Mouse (Mus musculus) C2C12 (cell line): ENCODE measurements around the gene Dnah3. TPM values are rescaled to one million over a fixed set of nuclear protein-coding genes. Genes with fewer than 3 reads are reported as not detected.

ENCODE experiments used
- H3K27me3 ChIP-seq: one replicate; pipeline ENCODE4 v1.6.1; 2011; ENCODE audit not compliant: control insufficient read depth, insufficient read depth, insufficient read length
- H3K36me3 ChIP-seq: one replicate; pipeline ENCODE4 v1.6.1; 2011; ENCODE audit not compliant: control insufficient read depth, insufficient read depth
- H3K4me3 ChIP-seq: one replicate; pipeline ENCODE4 v1.5.1; 2011; ENCODE audit warnings: mild to moderate bottlenecking, control low read depth; ENCODE audit not compliant: poor library complexity, insufficient read depth, severe bottlenecking
- H3K79me2 ChIP-seq: one replicate; pipeline ENCODE4 v1.6.1; 2011; ENCODE audit not compliant: control insufficient read depth, insufficient read depth
- H3K79me3 ChIP-seq: one replicate; pipeline ENCODE4 v1.6.1; 2011; ENCODE audit warnings: low read depth, control low read depth
- H3ac ChIP-seq: one replicate; pipeline ENCODE3; 2011; ENCODE audit warnings: low read depth; ENCODE audit not compliant: control insufficient read depth, insufficient read length
- CEBPB ChIP-seq: IDR thresholded peaks from one replicate; pipeline ENCODE4 v1.6.1; 2011; ENCODE audit warnings: low read depth, mild to moderate bottlenecking, control low read depth, moderate library complexity
- CTCF ChIP-seq: IDR thresholded peaks from one replicate; pipeline ENCODE4 v1.5.1; 2011; ENCODE audit not compliant: control insufficient read depth, insufficient read depth, insufficient read length
- FOSL1 ChIP-seq: IDR thresholded peaks from one replicate; pipeline ENCODE4 v1.8.0; 2011; ENCODE audit warnings: mild to moderate bottlenecking, low read length; ENCODE audit not compliant: poor library complexity, insufficient read depth, severe bottlenecking
- MAX ChIP-seq: IDR thresholded peaks from one replicate; pipeline ENCODE4 v1.6.1; 2011; ENCODE audit warnings: mild to moderate bottlenecking, control low read depth
- MYOD1 ChIP-seq: IDR thresholded peaks from one replicate; pipeline ENCODE4 v1.6.1; 2011; ENCODE audit warnings: low read depth; ENCODE audit not compliant: control insufficient read depth, insufficient read length
- MYOG ChIP-seq: IDR thresholded peaks from one replicate; pipeline ENCODE4 v1.6.1; 2011; ENCODE audit not compliant: control insufficient read depth, insufficient read length; ENCODE audit errors: extremely low read depth
- USF1 ChIP-seq: IDR thresholded peaks from one replicate; pipeline ENCODE4 v1.6.1; 2011; ENCODE audit warnings: low read depth, mild to moderate bottlenecking, control low read depth, moderate library complexity
- polyA plus RNA-seq: library from polyadenylated mRNA; unstranded; fragments of >200 nt; fragmentation: generic; extraction: Trizol; gene quantifications from one replicate; pipeline ENCODE4 v1.2.1, GENCODE M21; 2012; ENCODE audit warnings: missing spikeins

Dnah3 gene
- polyA plus RNA-seq, 1 experiment: not detected

- H3K4me3 ChIP-seq: no peak overlapping the region
- H3K79me2 ChIP-seq: no peaks in the 10 kb centered on the region
- H3K79me3 ChIP-seq: no peaks in the 10 kb centered on the region
- no peaks in the 10 kb centered on the region for H3K27me3 ChIP-seq
- H3K36me3 ChIP-seq: no peaks in the 10 kb centered on the region
- no peak overlapping the region for H3ac ChIP-seq
- TF ChIP-seq FOSL1 (no peak), MAX (no peak), MYOD1 (no peak), MYOG (no peak), CEBPB (no peak), CTCF (no peak), USF1 (no peak)
These were observed 8.0 kb upstream of the Dnah3 start for GRCm38 (mm10) chr7:120103019-120103567.

GRCm38 (mm10) chr7:120102164-120102972 lies 7.3 kb upstream of the Dnah3 start, which contains the start of gene Tmem159:
Tmem159 (plus strand) TSS chr7:120102353.
- Histone ChIP-seq H3K79me2 (no peaks in the 10 kb centered on the region), H3ac (peak within 1 kb of the TSS; percentile 74), H3K4me3 (peak within 1 kb of the TSS; percentile 34), H3K36me3 (no peaks in the 10 kb centered on the region), H3K79me3 (no peaks in the 10 kb centered on the region), H3K27me3 (no peaks in the 10 kb centered on the region)
- TF ChIP-seq MYOD1 (no peak), FOSL1 (no peak), USF1 (no peak), CEBPB (no peak), MAX (no peak), CTCF (no peak), MYOG (no peak)

GRCm38 (mm10) chr7:120098403-120098802 lies 3.3 kb upstream of the Dnah3 start:
- Histone ChIP-seq H3K79me2 (no peaks in the 10 kb centered on the region), H3K36me3 (no peaks in the 10 kb centered on the region), H3K4me3 (no peak overlapping the region), H3K27me3 (no peaks in the 10 kb centered on the region), H3K79me3 (no peaks in the 10 kb centered on the region), H3ac (no peak overlapping the region)
- TF ChIP-seq CTCF (peak; percentile 32), FOSL1 (no peak)

GRCm38 (mm10) chr7:120097845-120098244 lies 2.8 kb upstream of the Dnah3 start:
- Histone ChIP-seq H3K36me3 (no peaks in the 10 kb centered on the region), H3K79me2 (no peaks in the 10 kb centered on the region), H3ac (no peak overlapping the region), H3K79me3 (no peaks in the 10 kb centered on the region), H3K4me3 (no peak overlapping the region), H3K27me3 (no peaks in the 10 kb centered on the region)
- TF ChIP-seq MYOG (no peak), MAX (no peak), CTCF (peak; percentile 39), CEBPB (no peak)

GRCm38 (mm10) chr7:120094216-120094615 lies 864 bp downstream of the Dnah3 start:
- no peaks in the 10 kb centered on the region for H3K79me3 ChIP-seq
- no peaks in the 10 kb centered on the region for H3K36me3 ChIP-seq
- H3ac ChIP-seq: no peak overlapping the region
- no peak overlapping the region for H3K4me3 ChIP-seq
- H3K27me3 ChIP-seq: peaks cover 3% of the 10 kb centered on the region
- H3K79me2 ChIP-seq: no peaks in the 10 kb centered on the region
- TF ChIP-seq MYOG: no peak
- TF ChIP-seq CEBPB: no peak
- TF ChIP-seq CTCF: no peak
- TF ChIP-seq MYOD1: no peak
- no peak for TF ChIP-seq USF1

GRCm38 (mm10) chr7:120093033-120093432 lies 2.0 kb downstream of the Dnah3 start:
- TF ChIP-seq MYOD1: no peak
- no peak for TF ChIP-seq FOSL1
- no peak for TF ChIP-seq CEBPB
- no peak for TF ChIP-seq MAX
- TF ChIP-seq USF1: no peak
- TF ChIP-seq CTCF: no peak
- no peak for TF ChIP-seq MYOG
- Histone ChIP-seq H3K79me2 (no peaks in the 10 kb centered on the region), H3ac (no peak overlapping the region), H3K79me3 (no peaks in the 10 kb centered on the region), H3K27me3 (peaks cover 3% of the 10 kb centered on the region), H3K36me3 (no peaks in the 10 kb centered on the region), H3K4me3 (no peak overlapping the region)
